Mouse (Mus musculus) lung, embryonic 16.5 days (tissue): ENCODE data around the gene Tmed2. TPM values are rescaled to one million over a fixed set of nuclear protein-coding genes. Genes with fewer than 3 reads are reported as not detected.
"Not testable (repeated sequence)": the region's sequence is repeated elsewhere in the genome, so short reads cannot be mapped to it uniquely, and the experiment has no call there.

Experiments used
- ATAC-seq: fragments of 200-750 bp; cut with Nextera tagmentation; 2 replicates; pipeline ENCODE4 v1.8.0; 2017; ENCODE audit warnings: low read depth, mild to moderate bottlenecking, moderate library complexity
- H3K27ac ChIP-seq: fragments of 300-500 bp; sonication (generic); 2 replicates; pipeline ENCODE4 v1.5.1; 2014; ENCODE audit warnings: mild to moderate bottlenecking, control low read depth, low read length
- H3K27me3 ChIP-seq: fragments of 300-500 bp; sonication (generic); 2 replicates; pipeline ENCODE4 v1.6.1; 2014; ENCODE audit warnings: low read depth, low read length, mixed read lengths; ENCODE audit not compliant: control insufficient read depth, insufficient read depth
- H3K36me3 ChIP-seq: fragments of 300-500 bp; sonication (generic); 2 replicates; pipeline ENCODE4 v1.6.1; 2014; ENCODE audit warnings: low read length; ENCODE audit not compliant: control insufficient read depth, insufficient read depth
- H3K4me1 ChIP-seq: fragments of 300-500 bp; sonication (generic); replicated peaks from 2 replicates; pipeline ENCODE4 v1.6.1; 2014; ENCODE audit warnings: low read length, mixed read lengths; ENCODE audit not compliant: control insufficient read depth, insufficient read depth
- H3K4me2 ChIP-seq: fragments of 300-500 bp; sonication (generic); 2 replicates; pipeline ENCODE4 v1.6.1; 2014; ENCODE audit warnings: low read depth, low read length, control low read depth
- H3K4me3 ChIP-seq: fragments of 300-500 bp; sonication (generic); 2 replicates; pipeline ENCODE4 v1.5.1; 2014; ENCODE audit warnings: mild to moderate bottlenecking, low read length, control low read depth
- H3K9ac ChIP-seq: fragments of 300-500 bp; sonication (generic); 2 replicates; pipeline ENCODE4 v1.6.1; 2014; ENCODE audit warnings: low read length, control low read depth
- H3K9me3 ChIP-seq: fragments of 300-500 bp; sonication (generic); 2 replicates; pipeline ENCODE4 v1.6.1; 2016; ENCODE audit warnings: low read length; ENCODE audit not compliant: control insufficient read depth
- WGBS: fragments of 180-500 bp; shearing (Covaris S2); extraction: QIAGEN DNeasy Blood & Tissue Kit; methylation state at CpG from one replicate; pipeline ENCODE4 v1.1.7; 2014; 5-methylcytosine and 5-hydroxymethylcytosine counted together
- polyA plus RNA-seq: library from polyadenylated mRNA; unstranded; fragments of >200 nt; fragmentation: Nextera tagmentation; extraction: Ambion mirVana; gene quantifications from 2 replicates; pipeline ENCODE4 v1.2.1, GENCODE M21; 2015

The Tmed2 gene
- polyA plus RNA-seq, 1 experiment from 2014 or later: 611 TPM

DNA sequence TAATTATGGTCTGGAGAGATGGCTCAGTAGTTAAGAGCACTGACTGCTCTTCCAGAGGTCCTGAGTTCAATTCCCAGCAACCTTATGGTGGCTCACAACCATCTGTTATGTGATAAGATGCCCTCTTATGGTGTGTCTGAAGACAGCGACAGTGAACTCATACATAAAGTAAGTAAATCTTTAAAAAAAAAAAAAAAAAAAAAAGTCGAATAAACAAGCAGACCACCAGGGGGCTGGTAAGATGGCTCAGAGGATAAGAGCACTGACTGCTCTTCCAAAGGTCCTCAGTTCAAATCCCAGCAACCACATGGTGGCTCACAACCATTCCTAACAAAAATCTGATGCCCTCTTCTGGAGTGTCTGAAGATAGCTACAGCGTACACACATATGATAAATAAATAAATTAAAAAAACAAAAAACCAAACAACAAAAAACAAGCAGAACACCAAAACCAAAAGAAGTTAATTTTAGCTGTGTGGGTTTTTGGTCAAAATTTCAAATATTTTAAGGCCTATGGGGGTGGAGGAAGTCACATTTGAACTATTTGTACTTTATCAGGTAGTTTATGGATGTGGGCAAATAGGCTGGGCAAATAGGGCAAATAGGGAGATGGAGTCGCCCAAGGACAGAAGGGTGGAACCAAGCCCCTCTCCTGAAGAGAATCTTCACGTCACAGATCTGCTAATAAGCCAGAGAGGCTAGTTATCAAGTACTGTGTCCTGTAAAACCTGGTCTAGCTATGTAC, 11.0 kb downstream of the Tmed2 start:
- not testable (repeated sequence) for ATAC-seq, H3K9me3 ChIP-seq, H3K27me3 ChIP-seq
- Histone ChIP-seq H3K36me3 (peaks cover 32% of the 10 kb centered on the region), H3K4me3 (peak overlapping the region; percentile 97), H3K4me1 (peaks cover 11% of the 10 kb centered on the region), H3K4me2 (peak overlapping the region; percentile 74), H3K27ac (peak overlapping the region; percentile 87), H3K9ac (peak overlapping the region; percentile 85)
- 23% methylated on average over 5 of the region's 5 CpGs for WGBS

DNA sequence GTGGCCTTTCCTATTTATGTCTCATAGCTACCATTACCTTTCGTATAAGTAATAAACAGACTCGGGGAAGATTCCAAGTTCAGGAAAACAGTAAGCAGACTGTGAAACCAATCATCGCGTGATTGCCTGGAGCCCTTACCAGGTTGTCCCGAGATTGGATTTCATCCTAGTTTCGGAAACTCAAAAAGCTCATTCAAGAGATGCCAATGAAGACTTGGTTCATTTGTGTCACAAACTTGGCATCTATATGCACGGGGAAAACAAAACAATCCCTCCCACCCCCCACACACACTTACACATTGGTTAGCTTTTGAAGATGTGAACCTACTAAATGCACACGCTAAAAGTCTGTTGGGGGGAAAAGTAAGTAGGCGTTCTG, 11.6 kb downstream of the Tmed2 start:
- 4% methylated on average over 9 of the region's 9 CpGs for WGBS
- Histone ChIP-seq H3K27ac (peak overlapping the region; percentile 87), H3K9ac (peak overlapping the region; percentile 85), H3K9me3 (no peaks in the 10 kb centered on the region), H3K36me3 (peaks cover 32% of the 10 kb centered on the region), H3K4me2 (peak overlapping the region; percentile 74), H3K27me3 (no peaks in the 10 kb centered on the region), H3K4me1 (peaks cover 11% of the 10 kb centered on the region), H3K4me3 (peak overlapping the region; percentile 97)
- ATAC-seq: no peak; the same call in 1 of the 2 replicates

DNA sequence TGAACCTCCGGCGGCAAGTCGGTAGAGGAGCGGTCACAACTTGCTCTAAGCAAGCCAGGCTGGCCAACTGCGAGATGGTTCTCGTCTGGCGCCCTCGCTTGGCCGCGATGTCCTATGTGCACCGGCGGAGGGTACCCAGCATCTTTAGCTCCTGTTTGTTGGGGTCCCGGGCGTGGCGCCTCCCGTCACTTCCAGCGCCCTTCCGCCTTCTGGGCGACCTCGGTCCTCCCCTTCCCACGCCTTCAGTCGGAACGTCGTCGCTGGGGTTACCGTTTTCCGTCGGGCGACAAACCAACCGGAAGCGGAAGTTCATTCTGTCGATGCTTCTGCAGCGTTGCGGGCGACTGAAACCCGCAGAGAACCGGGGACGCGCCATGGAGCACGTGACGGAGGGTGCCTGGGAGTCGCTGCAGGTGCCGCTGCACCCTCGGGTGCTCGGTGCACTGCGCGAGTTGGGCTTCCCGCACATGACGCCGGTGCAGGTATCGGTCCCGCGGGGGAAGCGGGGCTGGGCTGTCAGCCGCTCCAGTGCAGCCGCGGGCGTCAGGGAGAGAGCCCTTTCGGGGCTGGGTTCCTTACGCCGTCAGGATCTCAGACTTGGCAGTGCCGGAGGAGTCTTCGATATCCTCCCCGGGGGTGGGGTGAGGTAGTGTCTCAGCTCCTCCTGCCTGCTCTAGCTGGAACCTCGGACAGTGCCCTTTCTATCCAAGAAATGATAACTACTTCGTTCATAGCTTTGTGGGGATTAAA, 12.2 kb downstream of the Tmed2 start, which contains the start of gene Ddx55:
TSS of gene Ddx55 (plus strand) at position 307 of the 750 bp plus-strand sequence.
- H3K36me3 ChIP-seq: peaks cover 30% of the 10 kb centered on the region
- H3K9ac ChIP-seq: peak within 1 kb of the TSS; percentile 85
- H3K9me3 ChIP-seq: no peaks in the 10 kb centered on the region
- no peaks in the 10 kb centered on the region for H3K27me3 ChIP-seq
- peak within 1 kb of the TSS; percentile 87 for H3K27ac ChIP-seq
- under 1% methylated on average over 62 of the region's 66 CpGs for WGBS
- peak within 1 kb of the TSS; percentile 74 for H3K4me2 ChIP-seq
- peak; percentile 89 for ATAC-seq
- H3K4me3 ChIP-seq: peak within 1 kb of the TSS; percentile 97
- H3K4me1 ChIP-seq: peaks cover 11% of the 10 kb centered on the region

GRCm38 (mm10) chr5:124553607-124554006, 13.1 kb downstream of the Tmed2 start:
- H3K4me3 ChIP-seq: peak overlapping the region; percentile 97

GRCm38 (mm10) chr5:124555145-124555544, 14.7 kb downstream of the Tmed2 start:
- Histone ChIP-seq H3K27ac (no peak overlapping the region), H3K27me3 (no peaks in the 10 kb centered on the region), H3K9ac (no peak overlapping the region), H3K9me3 (no peaks in the 10 kb centered on the region), H3K4me2 (no peak overlapping the region), H3K4me3 (no peak overlapping the region), H3K4me1 (peaks cover 11% of the 10 kb centered on the region), H3K36me3 (peaks cover 38% of the 10 kb centered on the region)
- no peak for ATAC-seq
- WGBS: 74% methylated on average over 1 of the region's 1 CpGs

More at GRCm38 (mm10) chr5:124553607-124554006, 13.1 kb downstream of the Tmed2 start:
- 62% methylated on average over 6 of the region's 6 CpGs for WGBS
- Histone ChIP-seq H3K9me3 (no peaks in the 10 kb centered on the region), H3K4me2 (peak overlapping the region; percentile 74), H3K4me1 (peaks cover 11% of the 10 kb centered on the region), H3K27me3 (no peaks in the 10 kb centered on the region), H3K9ac (no peak overlapping the region), H3K36me3 (peaks cover 30% of the 10 kb centered on the region), H3K27ac (no peak overlapping the region)
- ATAC-seq: no peak

GRCm38 (mm10) chr5:124571068-124571467, 30.6 kb downstream of the Tmed2 start:
- Histone ChIP-seq H3K9me3 (no peaks in the 10 kb centered on the region), H3K4me2 (no peak overlapping the region), H3K4me3 (no peak overlapping the region), H3K27me3 (no peaks in the 10 kb centered on the region), H3K4me1 (no peaks in the 10 kb centered on the region), H3K27ac (no peak overlapping the region), H3K36me3 (peaks cover 63% of the 10 kb centered on the region), H3K9ac (no peak overlapping the region)
- no peak for ATAC-seq
- WGBS: 75% methylated on average over 12 of the region's 12 CpGs

DNA sequence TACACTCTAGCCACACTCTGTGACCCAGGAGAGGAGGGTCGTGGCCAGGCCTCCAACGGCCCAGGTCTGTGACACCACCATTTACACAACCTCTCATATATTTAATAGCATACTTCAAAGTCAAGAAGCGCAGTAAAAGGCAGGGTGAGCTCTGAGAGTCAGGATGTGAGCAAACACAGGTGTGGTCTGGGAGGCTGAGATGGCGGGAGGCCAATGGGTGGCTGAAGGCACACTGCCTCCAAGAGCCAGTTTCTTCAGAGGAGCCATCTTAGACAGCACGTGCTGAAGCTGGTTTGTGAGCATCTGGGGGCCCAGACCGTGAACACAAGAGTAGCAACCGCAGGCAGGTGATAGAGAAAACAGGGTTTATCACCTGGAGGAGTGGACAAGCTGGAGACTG, 35.0 kb downstream of the Tmed2 start:
- Histone ChIP-seq H3K4me2 (no peak overlapping the region), H3K9me3 (no peaks in the 10 kb centered on the region), H3K4me3 (no peak overlapping the region), H3K4me1 (peaks cover 13% of the 10 kb centered on the region; the same call in 1 of the 2 replicates), H3K9ac (no peak overlapping the region), H3K27me3 (no peaks in the 10 kb centered on the region), H3K27ac (no peak overlapping the region), H3K36me3 (peaks cover 36% of the 10 kb centered on the region)
- WGBS: 73% methylated on average over 7 of the region's 7 CpGs
- no peak for ATAC-seq

- Histone ChIP-seq H3K36me3 (peaks cover 12% of the 10 kb centered on the region), H3K4me3 (peak within 1 kb of the TSS; percentile 86), H3K27me3 (no peaks in the 10 kb centered on the region), H3K4me2 (peak within 1 kb of the TSS; percentile 81), H3K9me3 (no peaks in the 10 kb centered on the region), H3K27ac (0 out of 2 replicates have a peak within 1 kb of the TSS, but pooled peaks have one; percentile 50), H3K9ac (peak within 1 kb of the TSS; percentile 78), H3K4me1 (peaks cover 20% of the 10 kb centered on the region; the same call in 1 of the 2 replicates)
- ATAC-seq: peak; percentile 92
- under 1% methylated on average over 50 of the region's 51 CpGs for WGBS
Measured at GRCm38 (mm10) chr5:124578633-124579317, 38.3 kb downstream of the Tmed2 start, which contains the start of the genes Eif2b1 and Gtf2h3. TSS of gene Eif2b1 (minus strand) at chr5:124579131. TSS of gene Gtf2h3 (plus strand) at chr5:124579140.
